Mouse (Mus musculus): ENCODE measurements around the gene Ppp1r12c. TPM values are rescaled to one million over a fixed set of nuclear protein-coding genes. Genes with fewer than 3 reads are reported as not detected.
A peak's percentile ranks its signal among the peaks of the same experiment; 100 is the strongest.

Gene Ppp1r12c
- polyA plus RNA-seq, 1 experiment: 54.6 TPM

DNA sequence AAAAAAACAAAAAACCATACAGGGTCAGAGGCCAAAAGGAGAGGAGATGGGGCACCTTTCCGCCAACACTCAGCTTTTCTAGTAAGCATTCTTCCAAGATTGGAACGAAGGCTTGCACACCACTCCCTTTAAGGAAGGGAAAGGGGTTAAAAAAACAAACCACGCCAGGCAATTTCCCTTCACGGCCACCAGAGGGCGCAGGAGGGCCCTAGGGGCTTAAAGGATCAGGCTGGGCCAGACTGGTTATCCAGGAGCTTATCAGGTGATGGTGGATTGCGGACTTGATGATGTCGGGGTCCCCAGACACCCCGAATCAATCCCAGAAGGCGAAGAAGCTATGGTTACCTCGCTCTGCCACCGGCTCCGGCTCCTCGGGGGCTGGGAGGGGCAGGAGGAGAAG, 11.8 kb upstream of the Ppp1r12c start:
- no peak for TF ChIP-seq MYOD1 (IDR thresholded peaks at IDR 0.05; ENCODE audit: control insufficient read depth, insufficient read length, low read depth)
- peak; percentile 62 for TF ChIP-seq CTCF (IDR thresholded peaks at IDR 0.05; ENCODE audit: control insufficient read depth, insufficient read depth, insufficient read length)
- Histone ChIP-seq H3K36me3 (ENCODE audit: control insufficient read depth, insufficient read depth) (no peaks in the 10 kb centered on the region), H3K4me3 (ENCODE audit: insufficient read depth, poor library complexity, severe bottlenecking) (no peak overlapping the region)

DNA sequence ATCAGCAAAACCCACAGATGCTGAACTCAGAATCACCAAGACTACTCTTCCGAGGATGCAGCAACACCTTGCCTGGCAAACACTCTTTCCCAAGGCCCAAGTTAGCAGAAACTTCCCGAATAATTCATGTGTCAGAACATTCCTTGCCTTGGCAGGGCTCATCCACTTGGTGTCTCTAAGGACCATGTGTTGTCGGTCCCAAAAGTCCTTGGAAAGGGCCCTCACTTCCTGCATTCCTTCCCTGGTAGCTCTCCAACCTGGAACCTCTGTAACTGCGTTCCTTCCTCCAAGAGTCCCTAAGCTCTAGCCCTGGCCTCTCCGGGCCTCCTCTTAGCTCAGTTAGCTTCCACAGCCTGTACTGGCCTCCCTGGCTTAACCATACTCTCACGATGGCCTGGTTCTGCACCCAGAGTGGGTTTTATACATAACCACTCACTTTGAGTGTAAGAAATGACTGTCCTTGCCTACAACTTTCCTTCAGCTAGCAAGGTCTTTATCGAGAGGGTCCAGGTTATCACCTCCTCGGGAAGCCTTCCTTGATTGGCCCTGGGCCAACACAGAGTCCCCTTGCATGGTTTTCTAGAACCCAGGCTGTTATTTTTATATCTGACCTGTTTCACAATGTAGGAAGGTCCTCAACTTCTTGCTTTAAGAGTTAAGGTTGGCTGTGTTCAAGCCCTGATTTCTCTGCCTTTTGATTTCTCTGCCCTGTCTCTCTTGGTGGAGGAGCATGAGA, 10.2 kb upstream of the Ppp1r12c start:
- Histone ChIP-seq H3K4me3 (ENCODE audit: insufficient read depth, poor library complexity, severe bottlenecking) (no peak overlapping the region), H3K79me2 (ENCODE audit: control insufficient read depth, insufficient read depth) (no peaks in the 10 kb centered on the region)

More for the DNA sequence above, 11.8 kb upstream of the Ppp1r12c start:
- Histone ChIP-seq H3K79me2 (ENCODE audit: control insufficient read depth, insufficient read depth) (no peaks in the 10 kb centered on the region), H3K27me3 (ENCODE audit: control insufficient read depth, insufficient read depth, insufficient read length) (no peaks in the 10 kb centered on the region), H3K79me3 (ENCODE audit: low read depth) (no peaks in the 10 kb centered on the region), H3ac (ENCODE audit: control insufficient read depth, insufficient read length, low read depth) (no peak overlapping the region)

DNA sequence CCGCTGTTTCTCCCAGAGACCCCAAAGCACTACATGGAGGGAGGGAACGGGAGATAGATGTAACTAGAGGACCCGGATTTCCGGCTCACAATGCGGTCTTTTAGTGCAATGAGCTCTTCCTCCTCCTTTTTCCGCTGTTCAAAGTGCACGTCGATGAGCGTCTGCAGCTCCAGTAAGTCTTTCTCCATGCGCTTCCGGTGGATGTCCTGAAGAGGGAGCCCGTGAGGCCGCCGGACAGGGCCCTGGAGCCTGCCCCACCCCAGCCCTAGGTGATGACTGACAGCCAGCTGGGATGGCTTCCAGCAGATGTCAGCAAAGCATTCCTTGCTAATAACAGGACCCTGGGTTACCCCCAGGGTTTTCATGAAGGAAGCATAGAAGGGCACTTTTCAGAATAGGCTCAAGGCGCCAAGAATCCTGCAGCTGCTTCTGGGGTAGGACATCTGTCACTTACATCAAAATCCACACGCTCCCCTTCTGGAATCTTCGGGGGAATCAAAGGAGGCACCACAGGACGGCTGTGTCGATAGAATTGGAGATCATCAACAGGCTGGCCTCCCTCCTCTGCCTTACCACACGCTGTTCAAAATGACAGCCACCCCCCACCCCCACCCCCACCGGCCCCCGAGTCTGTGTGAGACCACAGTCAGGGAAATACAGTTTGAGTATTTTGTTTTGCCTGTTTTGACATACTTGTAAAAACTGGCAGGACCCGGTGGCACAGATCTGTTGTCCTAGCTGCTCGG, 8.6 kb upstream of the Ppp1r12c start:
- H3K79me2 ChIP-seq (ENCODE audit: control insufficient read depth, insufficient read depth): no peaks in the 10 kb centered on the region
- no peaks in the 10 kb centered on the region for H3K79me3 ChIP-seq (ENCODE audit: low read depth)
- H3ac ChIP-seq (ENCODE audit: control insufficient read depth, insufficient read length, low read depth): no peak overlapping the region
- TF ChIP-seq USF1 (IDR thresholded peaks at IDR 0.05; ENCODE audit: low read depth): no peak
- peak; percentile 53 for TF ChIP-seq CTCF (IDR thresholded peaks at IDR 0.05; ENCODE audit: control insufficient read depth, insufficient read depth, insufficient read length)
- H3K27me3 ChIP-seq (ENCODE audit: control insufficient read depth, insufficient read depth, insufficient read length): no peaks in the 10 kb centered on the region
- H3K36me3 ChIP-seq (ENCODE audit: control insufficient read depth, insufficient read depth): no peaks in the 10 kb centered on the region
- H3K4me3 ChIP-seq (ENCODE audit: insufficient read depth, poor library complexity, severe bottlenecking): no peak overlapping the region

More for the DNA sequence above, 10.2 kb upstream of the Ppp1r12c start:
- TF ChIP-seq CTCF (IDR thresholded peaks at IDR 0.05; ENCODE audit: control insufficient read depth, insufficient read depth, insufficient read length) (no peak), MAX (IDR thresholded peaks at IDR 0.05) (no peak), MYOG (IDR thresholded peaks at IDR 0.05; ENCODE audit: control insufficient read depth, extremely low read depth, insufficient read length) (no peak), FOSL1 (IDR thresholded peaks at IDR 0.05; ENCODE audit: insufficient read depth, low read length, poor library complexity, severe bottlenecking) (no peak), USF1 (IDR thresholded peaks at IDR 0.05; ENCODE audit: low read depth) (no peak), CEBPB (IDR thresholded peaks at IDR 0.05; ENCODE audit: low read depth) (no peak), MYOD1 (IDR thresholded peaks at IDR 0.05; ENCODE audit: control insufficient read depth, insufficient read length, low read depth) (no peak)
- H3K27me3 ChIP-seq (ENCODE audit: control insufficient read depth, insufficient read depth, insufficient read length): no peaks in the 10 kb centered on the region
- no peaks in the 10 kb centered on the region for H3K36me3 ChIP-seq (ENCODE audit: control insufficient read depth, insufficient read depth)
- no peaks in the 10 kb centered on the region for H3K79me3 ChIP-seq (ENCODE audit: low read depth)
- H3ac ChIP-seq (ENCODE audit: control insufficient read depth, insufficient read length, low read depth): no peak overlapping the region

DNA sequence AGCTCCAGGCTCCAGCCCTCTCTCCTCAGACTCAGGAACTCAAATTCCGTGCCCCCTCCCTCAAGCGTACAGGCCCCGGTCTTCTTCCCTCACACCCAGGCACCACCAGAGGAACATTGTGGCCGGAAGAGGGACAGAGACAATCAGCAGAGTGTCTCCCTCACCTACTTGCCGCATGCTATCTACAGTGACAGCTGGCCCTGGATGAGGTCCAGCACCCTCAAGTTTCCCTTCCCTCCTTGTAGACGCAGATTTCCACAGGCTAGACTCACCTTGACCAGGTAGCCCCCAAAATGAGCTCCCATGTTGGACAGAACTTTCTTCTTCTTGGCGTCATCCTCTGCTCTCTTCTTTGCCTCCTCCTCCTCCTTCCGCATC, 7.2 kb upstream of the Ppp1r12c start:
- Histone ChIP-seq H3K79me3 (ENCODE audit: low read depth) (no peaks in the 10 kb centered on the region), H3ac (ENCODE audit: control insufficient read depth, insufficient read length, low read depth) (no peak overlapping the region), H3K27me3 (ENCODE audit: control insufficient read depth, insufficient read depth, insufficient read length) (no peaks in the 10 kb centered on the region), H3K4me3 (ENCODE audit: insufficient read depth, poor library complexity, severe bottlenecking) (no peak overlapping the region), H3K79me2 (ENCODE audit: control insufficient read depth, insufficient read depth) (no peaks in the 10 kb centered on the region), H3K36me3 (ENCODE audit: control insufficient read depth, insufficient read depth) (no peaks in the 10 kb centered on the region)
- TF ChIP-seq CTCF (IDR thresholded peaks at IDR 0.05; ENCODE audit: control insufficient read depth, insufficient read depth, insufficient read length) (no peak), USF1 (IDR thresholded peaks at IDR 0.05; ENCODE audit: low read depth) (no peak), MAX (IDR thresholded peaks at IDR 0.05) (no peak), MYOD1 (IDR thresholded peaks at IDR 0.05; ENCODE audit: control insufficient read depth, insufficient read length, low read depth) (no peak), MYOG (IDR thresholded peaks at IDR 0.05; ENCODE audit: control insufficient read depth, extremely low read depth, insufficient read length) (no peak), CEBPB (IDR thresholded peaks at IDR 0.05; ENCODE audit: low read depth) (no peak), FOSL1 (IDR thresholded peaks at IDR 0.05; ENCODE audit: insufficient read depth, low read length, poor library complexity, severe bottlenecking) (no peak)

DNA sequence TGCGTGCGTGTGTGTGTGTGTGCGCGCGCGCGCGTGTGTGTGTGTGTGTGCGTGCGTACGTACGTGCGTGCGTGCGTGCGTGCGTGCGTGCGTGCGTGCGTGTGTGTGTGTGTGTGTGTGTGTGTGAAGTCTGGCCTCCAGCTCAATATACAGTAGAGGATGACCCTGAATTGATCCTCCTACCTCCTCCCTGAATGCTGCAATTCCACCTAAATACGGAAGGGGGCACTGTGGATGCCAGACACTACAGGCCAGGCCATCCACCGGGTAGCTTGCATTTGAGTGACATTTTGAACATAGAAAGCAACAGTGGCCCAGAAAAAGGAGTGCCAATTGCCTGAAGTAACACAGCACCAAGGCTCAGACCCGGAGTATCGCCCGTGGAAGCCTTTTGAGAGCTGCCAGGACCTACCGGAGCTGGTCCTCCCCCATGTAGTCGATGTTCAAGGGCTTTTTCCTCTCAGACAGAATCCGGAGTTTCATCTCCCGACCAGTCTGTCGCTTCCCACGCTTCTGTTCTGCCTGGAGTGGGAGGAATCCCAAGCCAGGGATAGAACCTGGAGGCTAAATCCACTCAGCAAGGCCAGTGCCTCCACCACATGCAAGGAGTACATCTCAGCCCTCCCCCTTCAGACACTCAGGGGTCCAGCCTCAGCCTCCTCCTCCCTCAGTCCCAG, 6.7 kb upstream of the Ppp1r12c start:
- Histone ChIP-seq H3K27me3 (ENCODE audit: control insufficient read depth, insufficient read depth, insufficient read length) (no peaks in the 10 kb centered on the region), H3K79me2 (ENCODE audit: control insufficient read depth, insufficient read depth) (no peaks in the 10 kb centered on the region), H3ac (ENCODE audit: control insufficient read depth, insufficient read length, low read depth) (no peak overlapping the region), H3K4me3 (ENCODE audit: insufficient read depth, poor library complexity, severe bottlenecking) (no peak overlapping the region), H3K36me3 (ENCODE audit: control insufficient read depth, insufficient read depth) (no peaks in the 10 kb centered on the region), H3K79me3 (ENCODE audit: low read depth) (no peaks in the 10 kb centered on the region)
- TF ChIP-seq FOSL1 (IDR thresholded peaks at IDR 0.05; ENCODE audit: insufficient read depth, low read length, poor library complexity, severe bottlenecking) (no peak), CEBPB (IDR thresholded peaks at IDR 0.05; ENCODE audit: low read depth) (no peak), MYOD1 (IDR thresholded peaks at IDR 0.05; ENCODE audit: control insufficient read depth, insufficient read length, low read depth) (no peak), CTCF (IDR thresholded peaks at IDR 0.05; ENCODE audit: control insufficient read depth, insufficient read depth, insufficient read length) (no peak), MYOG (IDR thresholded peaks at IDR 0.05; ENCODE audit: control insufficient read depth, extremely low read depth, insufficient read length) (no peak)

Data from C2C12 (cell line).